Mouse (Mus musculus) liver, embryonic 14.5 days (tissue): ENCODE measurements at regions not wholly inside any gene's neighbourhood (a gene's known extent, or its start where the extent isn't known, plus 50 kb on each side); places are given as distances from the start of the nearest gene placed in this dataset.

Experiments used
- CTCF ChIP-seq: IDR thresholded peaks from 2 replicates; pipeline ENCODE4 v1.5.1; 2016; ENCODE audit warnings: antibody characterized with exemption, low read depth, control low read depth
- EP300 ChIP-seq: IDR thresholded peaks from 2 replicates; pipeline ENCODE4 v1.6.1; 2016; ENCODE audit warnings: antibody characterized with exemption, low read depth

GRCm38 (mm10) chr15:62114815-62115214, 1192.0 kb upstream of the A1bg start:
- TF ChIP-seq CTCF: no peak
- no peak for TF ChIP-seq EP300
